Mouse (Mus musculus) brain, embryonic 14.5 days (tissue): ENCODE results near the gene Pex6. TPM values are rescaled to one million over a fixed set of nuclear protein-coding genes. Genes with fewer than 3 reads are reported as not detected.

Experiments
- DNase-seq: peaks from one replicate; pipeline ENCODE4 v3.0.0-alpha.2; 2011; ENCODE audit warnings: low read depth
- CTCF ChIP-seq: fragments of 200-500 bp; IDR thresholded peaks from 2 replicates; pipeline ENCODE4 v1.5.1; 2012; ENCODE audit warnings: inconsistent platforms, mild to moderate bottlenecking, moderate library complexity, borderline replicate concordance; ENCODE audit not compliant: insufficient read depth, insufficient read length; ENCODE audit errors: extremely low read depth
- POLR2A ChIP-seq: fragments of 200-500 bp; IDR thresholded peaks from 2 replicates; pipeline ENCODE4 v1.6.1; 2012; ENCODE audit warnings: mild to moderate bottlenecking, inconsistent platforms, borderline replicate concordance; ENCODE audit not compliant: poor library complexity, insufficient read depth, insufficient read length, severe bottlenecking; ENCODE audit errors: extremely low read depth
- polyA plus RNA-seq: library from polyadenylated mRNA; depleted of rRNA; stranded (reverse); fragments of >200 nt; gene quantifications from 2 replicates; pipeline ENCODE4 v1.2.3, GENCODE M21; 2012

Gene Pex6
- polyA plus RNA-seq, 1 experiment: 46.7 TPM

DNA sequence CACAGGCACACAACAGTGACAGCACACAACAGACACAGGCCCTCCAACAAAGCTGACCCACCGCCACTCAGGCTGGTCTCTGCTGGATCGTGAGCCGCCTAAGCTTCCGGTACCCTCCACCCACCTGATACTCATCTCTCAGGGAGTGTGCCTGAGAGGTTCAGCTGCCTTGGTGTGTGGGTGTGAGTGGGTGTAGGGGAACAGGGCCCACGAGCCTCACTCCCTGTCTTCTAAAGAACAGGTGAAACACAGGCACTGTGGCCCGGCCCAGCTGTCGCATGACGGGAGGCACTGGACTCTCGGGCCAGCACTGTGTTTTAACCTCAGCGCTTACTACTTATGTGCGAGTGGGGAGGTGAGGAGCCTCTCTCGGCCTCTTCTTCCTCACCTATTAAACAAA, 9.2 kb upstream of the Pex6 start:
- TF ChIP-seq CTCF (no peak), POLR2A (no peak)
- no peak for DNase-seq

DNA sequence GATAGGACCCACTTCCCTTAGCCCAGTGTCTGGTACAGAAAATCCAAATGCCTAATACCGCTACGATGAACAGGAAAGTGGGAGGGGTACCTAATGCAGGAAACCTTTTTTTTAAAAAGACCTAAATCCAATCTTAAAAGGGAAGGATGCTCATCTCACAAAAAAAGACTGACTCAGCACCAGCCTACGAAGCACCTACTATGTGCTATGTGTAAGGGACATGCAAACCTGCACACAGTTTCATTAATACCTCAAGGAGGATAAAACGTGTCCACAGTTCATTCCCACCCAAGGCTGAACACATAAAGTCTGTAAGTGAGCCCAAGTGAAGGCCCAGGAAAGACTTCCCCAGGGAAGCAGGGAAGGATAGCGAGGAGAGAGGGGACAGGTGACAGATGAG, 8.8 kb upstream of the Pex6 start:
- DNase-seq: no peak

DNA sequence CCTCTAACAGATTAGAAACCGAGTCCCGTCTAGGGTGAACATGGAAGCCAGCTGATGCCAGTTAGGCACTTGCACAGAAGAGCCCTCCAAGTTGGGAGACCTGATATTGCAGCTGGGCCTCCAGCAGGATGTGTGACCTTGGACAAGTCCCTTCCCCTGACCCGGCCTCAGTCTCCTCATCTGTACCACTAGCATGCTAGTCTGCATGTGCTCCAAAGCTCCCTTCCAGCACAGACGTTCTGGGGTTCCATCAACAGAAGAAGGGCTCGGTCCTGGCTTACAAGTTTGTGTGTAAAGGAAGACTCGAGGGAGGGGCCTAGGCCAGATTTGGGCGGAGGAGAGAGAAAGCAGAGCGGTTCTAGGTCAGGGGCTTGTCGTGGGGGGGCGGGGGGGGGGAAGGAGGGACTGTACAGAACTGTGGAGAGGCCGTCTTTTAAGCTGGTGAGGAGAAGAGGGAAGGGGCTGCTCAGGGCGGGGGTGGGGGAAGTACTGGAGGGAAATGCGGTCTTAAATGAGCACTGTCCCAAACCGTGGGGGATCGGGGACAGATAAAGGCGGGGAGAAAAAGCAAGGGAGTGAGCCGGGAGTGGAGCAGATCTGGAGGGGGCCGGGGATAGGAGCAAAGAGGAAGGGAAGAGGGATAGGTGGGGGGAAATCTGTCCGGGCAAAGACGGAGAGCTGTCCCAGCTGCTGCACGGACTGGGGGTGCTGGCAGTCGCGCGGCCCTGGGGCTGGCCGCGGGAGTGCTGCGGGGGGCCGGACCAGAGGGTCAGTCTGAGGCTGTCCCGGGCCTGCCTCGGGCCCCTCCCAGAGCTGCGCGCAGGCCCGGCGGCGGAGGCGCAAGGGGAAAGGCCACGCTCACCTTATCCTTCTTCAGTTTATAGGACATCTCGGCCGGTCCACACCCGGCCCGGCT, 7.0 kb upstream of the Pex6 start:
- DNase-seq: peak; percentile 18
- TF ChIP-seq POLR2A (no peak), CTCF (no peak)

More for the DNA sequence above, 8.8 kb upstream of the Pex6 start:
- TF ChIP-seq POLR2A (no peak), CTCF (no peak)

DNA sequence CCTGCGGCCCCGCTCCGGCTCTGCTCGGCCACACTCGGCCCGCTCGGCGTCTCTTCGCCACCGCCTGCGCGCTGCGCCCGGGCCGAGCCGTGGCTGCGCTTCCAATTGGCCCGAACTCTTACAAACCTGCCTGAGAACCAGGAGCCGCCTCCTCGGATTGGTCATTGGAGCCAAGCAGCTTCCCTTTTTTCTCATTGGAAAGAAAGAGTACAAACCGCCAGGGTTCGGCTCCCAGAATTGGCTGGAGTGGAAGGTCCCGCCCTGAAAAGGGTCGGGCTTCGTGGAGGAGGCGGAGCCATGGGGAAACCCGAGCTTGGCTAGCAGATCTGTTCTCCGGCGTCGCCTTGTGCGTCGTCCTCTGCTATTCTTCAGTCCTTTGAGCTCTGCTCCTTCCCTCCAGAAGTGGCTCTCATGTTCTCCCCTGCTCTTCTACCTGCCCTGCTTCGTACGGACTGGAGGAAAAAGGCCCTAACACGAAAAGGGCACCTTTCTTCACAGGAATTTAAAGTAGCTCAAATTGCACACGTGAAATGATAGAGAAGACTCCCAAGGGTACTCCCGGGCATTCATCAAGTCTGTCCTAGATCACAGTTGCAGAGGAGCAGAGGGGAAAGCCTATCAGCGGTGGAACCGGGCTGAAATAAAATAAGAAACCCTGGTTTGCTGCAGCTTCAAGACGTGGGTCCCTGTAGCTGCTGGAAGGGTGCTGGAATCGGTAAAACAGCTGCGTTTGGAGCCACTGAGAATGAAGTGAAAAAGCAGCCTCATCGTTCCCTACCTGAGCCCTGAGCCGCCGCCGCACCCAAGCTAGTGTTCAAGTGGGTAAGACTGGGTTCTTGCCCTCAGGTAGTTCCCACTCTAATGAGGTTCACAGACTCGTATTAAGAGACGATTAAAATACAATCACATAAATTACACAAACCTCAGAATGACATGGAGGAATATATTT, 6.1 kb upstream of the Pex6 start, which contains the start of gene Ppp2r5d:
Gene Ppp2r5d (minus strand): TSS at position 225 of the 949 bp plus-strand sequence.
- peak; percentile 86 for TF ChIP-seq POLR2A
- TF ChIP-seq CTCF: 0 out of 2 replicates have a peak, but pooled peaks have one; percentile 12
- peak; percentile 99 for DNase-seq

DNA sequence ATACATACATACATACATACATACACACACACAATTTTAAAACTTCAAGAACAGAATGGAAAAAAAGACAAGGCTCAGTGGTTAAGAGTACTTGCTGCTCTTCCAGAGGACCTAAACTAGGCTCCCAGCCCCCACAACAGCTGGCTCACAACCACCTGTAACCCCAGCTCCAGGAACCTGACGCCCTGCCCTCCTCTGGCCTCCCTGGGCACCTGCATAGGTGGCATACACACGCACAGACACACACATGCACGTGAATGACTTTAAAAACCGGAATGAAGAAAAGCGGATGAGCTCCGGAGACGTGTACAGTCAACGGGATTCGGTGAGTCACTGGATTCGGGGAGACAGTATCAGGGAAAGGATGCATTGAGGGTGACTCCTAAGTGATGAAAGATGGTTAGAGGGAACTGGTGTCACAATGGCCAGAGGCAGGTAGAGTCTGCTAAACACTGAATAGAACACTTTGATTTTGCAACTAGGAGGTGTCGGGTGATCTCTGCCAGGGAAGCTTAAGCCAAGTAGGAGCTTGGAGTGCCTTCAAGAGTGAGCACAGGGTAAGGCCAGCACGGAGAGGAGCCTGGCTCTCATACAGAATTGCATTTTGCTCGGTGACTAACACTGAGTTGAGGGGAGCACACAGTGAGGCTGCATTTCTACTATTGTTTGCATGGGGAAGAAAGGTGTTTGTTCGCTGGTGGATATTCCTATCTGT, 4.7 kb upstream of the Pex6 start:
- TF ChIP-seq CTCF (no peak), POLR2A (no peak)
- no peak for DNase-seq

DNA sequence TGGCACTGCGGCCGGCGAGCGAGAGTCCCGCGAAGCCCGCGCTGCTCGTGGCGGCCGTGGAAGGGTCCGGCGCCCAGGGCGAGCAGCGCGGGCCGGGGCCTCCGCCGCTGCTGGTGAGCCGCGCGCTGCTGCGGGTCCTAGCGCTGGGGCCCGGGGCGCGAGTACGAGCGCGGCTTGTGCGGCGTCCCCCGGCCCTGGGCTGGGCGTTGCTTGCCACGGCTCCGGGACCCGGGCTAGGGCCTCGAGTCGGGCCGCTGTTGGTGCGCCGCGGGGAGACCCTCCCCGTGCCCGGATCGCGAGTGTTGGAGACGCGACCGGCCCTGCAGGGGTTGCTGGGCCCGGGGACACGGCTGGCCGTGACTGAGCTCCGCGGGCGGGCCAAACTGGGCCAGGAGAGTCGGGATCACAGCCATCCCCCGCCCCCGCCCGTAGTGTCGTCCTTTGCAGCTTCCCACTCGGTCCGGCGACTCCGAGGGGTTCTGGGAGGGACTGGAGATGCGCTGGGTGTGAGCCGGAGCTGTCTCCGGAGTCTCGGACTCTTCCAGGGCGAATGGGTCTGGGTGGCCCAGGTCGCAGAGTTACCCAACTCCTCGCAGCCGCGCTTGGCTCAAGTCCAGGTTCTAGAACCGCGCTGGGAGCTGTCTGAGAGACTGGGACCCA, 479 bp downstream of the Pex6 start:
- DNase-seq: no peak

DNA sequence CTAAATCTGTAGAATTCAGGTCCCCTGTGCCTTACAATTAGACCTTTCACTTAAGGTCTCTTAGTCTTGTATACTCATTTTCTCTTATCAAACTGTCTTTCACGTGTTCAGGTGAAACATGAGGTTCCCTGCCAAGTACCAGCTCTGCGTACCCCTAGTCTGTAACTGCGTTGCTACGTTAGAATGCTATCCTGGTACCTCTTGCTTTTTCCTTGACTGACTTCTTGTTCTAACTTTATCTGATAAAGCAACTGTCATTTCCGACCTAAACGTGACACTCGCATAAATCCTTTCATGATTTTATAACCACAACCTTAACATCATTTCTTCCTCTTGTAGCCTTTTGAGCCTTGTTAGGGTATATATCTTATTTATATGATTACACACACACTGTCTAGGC, 1.2 kb downstream of the Pex6 start:
- DNase-seq: no peak

More for the DNA sequence above, 479 bp downstream of the Pex6 start:
- no peak for TF ChIP-seq POLR2A
- no peak for TF ChIP-seq CTCF

DNA sequence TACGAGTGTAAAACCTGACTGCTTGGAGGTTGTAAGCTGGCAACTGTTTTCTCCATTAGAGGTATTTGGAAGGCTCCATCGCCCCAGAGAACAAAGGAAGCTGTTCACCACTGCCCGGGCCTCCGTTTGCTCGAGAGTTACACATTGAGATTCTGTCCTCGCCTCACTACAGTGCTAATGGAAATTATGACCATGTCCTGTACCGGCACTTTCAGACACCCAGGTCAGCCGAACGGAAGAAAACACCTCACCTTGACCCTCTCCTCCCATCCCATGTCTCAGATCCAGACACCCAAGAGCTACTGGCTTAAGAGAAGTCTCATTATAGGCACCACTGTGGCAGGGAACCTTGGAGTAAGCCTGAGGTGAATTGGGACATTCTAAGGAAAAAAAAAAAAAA, 2.6 kb downstream of the Pex6 start:
- TF ChIP-seq CTCF (no peak), POLR2A (no peak)

More for the DNA sequence above, 1.2 kb downstream of the Pex6 start:
- TF ChIP-seq CTCF (no peak), POLR2A (no peak)

DNA sequence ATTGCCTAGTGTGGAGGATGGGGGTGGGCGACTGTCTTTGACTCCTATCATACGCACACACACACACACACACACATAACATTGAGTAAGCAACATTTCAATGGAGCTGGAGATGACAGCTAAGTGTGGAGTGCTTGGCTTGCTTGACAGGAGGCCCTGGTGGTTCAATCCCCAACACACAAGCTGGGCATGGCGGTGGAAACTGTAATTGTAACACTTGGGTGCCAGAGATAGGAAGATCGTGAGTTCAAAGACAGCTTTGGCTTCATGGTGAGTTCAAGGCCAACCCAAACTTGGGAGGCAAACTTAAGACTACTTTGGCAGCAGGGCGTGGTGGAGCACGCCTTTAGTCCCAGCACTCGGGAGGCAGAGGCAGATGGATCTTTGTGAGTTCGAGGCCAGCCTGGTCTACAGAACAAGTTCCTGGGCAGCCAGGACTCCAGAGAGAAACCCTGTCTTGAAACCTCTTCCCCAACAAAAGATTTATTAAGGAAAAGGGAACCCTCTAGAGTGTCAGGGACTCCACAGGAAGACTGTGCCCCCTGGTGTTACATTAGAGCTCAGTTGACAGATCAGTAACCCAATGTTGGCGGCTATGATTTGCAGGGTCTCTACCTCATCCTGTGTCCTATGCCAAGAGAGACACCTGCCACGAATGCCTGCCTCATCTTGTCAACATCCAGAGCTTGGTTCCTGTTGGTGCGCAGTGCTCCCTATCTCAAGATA, 3.7 kb downstream of the Pex6 start:
- no peak for TF ChIP-seq POLR2A
- TF ChIP-seq CTCF: no peak
- DNase-seq: no peak

More for the DNA sequence above, 2.6 kb downstream of the Pex6 start:
- DNase-seq: no peak

DNA sequence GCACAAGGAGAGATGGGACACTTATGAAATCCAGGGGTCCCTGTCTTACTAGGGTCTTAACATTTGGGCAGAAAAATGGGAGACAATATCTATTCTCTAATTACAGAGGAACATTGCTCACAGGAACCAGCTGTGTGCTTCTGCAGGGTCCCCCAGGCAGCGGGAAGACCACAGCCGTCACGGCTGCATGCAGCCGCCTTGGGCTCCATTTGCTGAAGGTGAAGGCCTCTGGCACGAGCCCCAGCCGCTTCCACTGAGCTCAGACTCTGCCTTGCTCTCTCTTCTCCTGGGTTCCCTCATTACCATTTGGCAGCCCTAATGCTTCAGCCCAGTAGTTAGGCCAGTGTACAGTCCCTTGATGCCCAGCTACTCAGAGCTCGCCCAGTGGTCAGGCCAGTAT, 9.8 kb downstream of the Pex6 start:
- no peak for TF ChIP-seq POLR2A
- no peak for TF ChIP-seq CTCF
- DNase-seq: no peak

DNA sequence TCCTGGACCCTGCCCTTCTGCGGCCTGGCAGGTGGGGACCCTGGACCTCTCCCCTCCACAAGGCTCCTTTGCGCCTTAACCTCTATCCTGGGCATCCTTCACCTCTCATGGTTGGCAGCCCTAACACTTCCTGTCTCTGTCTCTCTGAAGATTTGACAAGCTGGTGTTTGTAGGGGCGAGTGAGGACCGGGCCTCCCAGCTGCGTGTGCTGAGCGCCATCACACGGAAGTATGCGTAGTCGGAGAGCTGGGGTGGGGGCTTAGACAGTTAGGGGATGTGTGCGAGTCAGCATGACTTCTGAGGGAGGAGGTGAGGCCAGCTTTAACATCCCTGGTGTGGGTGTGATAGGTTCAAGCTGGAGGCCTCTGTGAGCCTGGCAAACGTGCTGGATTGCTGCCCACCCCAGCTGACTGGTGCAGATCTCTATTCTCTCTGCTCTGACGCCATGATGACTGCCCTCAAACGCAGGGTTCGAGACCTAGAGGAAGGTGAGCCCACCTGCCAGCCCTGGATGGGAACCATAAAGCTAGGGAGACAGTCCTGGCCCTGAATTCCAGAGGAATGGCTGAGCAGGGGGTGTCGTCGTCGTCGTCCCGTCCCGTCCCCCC, 13.3 kb downstream of the Pex6 start:
- DNase-seq: no peak
- no peak for TF ChIP-seq POLR2A
- no peak for TF ChIP-seq CTCF
